Mouse (Mus musculus): Measurements from ENCODE around the gene Fnip2. TPM values are rescaled to one million over a fixed set of nuclear protein-coding genes. Genes with fewer than 3 reads are reported as not detected.

The Fnip2 gene
- polyA plus RNA-seq, 1 experiment = 35.5 TPM

DNA sequence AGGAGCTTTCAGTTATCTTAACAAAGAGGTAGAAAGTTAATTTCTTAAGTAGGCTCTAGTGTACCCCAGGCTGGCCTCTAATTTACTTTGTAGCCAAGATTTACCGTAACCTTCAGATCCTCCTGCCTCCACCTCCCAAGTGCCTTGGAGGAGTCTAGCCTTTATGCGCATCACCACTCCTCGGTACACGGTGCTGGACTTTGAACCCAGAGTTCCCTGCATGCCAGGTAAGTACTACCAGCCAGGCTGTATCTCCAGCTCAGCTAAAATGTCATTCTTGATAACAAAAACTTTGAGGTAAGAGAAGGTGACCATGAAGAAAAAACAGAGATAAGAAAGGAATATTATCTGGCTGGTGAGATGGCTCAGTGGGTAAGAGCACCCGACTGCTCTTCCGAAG lies 7.0 kb downstream of the Fnip2 start:
- no peak overlapping the region for H3K9ac ChIP-seq (ENCODE audit: low read depth, poor library complexity, severe bottlenecking)
- no peak for TF ChIP-seq POLR2A (IDR thresholded peaks at IDR 0.05; ENCODE audit: insufficient read depth, low read length)
- H3K36me3 ChIP-seq (ENCODE audit: control insufficient read depth, insufficient read depth, low read length, poor library complexity, severe bottlenecking) = no peaks in the 10 kb centered on the region
- H3K27ac ChIP-seq (ENCODE audit: insufficient read depth, low read length) = no peak overlapping the region
- H3K9me3 ChIP-seq (replicated peaks; ENCODE audit: control insufficient read depth, insufficient read depth, low read length, poor library complexity, severe bottlenecking) = no peaks in the 10 kb centered on the region
- H3K4me3 ChIP-seq (ENCODE audit: low read depth, low read length) = no peak overlapping the region
- H3K4me1 ChIP-seq (ENCODE audit: control insufficient read depth, insufficient read depth, low read length) = no peaks in the 10 kb centered on the region
- no peaks in the 10 kb centered on the region for H3K27me3 ChIP-seq (ENCODE audit: control insufficient read depth, insufficient read depth, low read length, poor library complexity, severe bottlenecking)

- TF ChIP-seq POLR2A (IDR thresholded peaks at IDR 0.05; ENCODE audit: insufficient read depth, low read length) (no peak), CTCF (IDR thresholded peaks at IDR 0.05; ENCODE audit: low read depth, low read length) (no peak), EP300 (IDR thresholded peaks at IDR 0.05; ENCODE audit: insufficient read depth, low read depth, low read length) (no peak)
- Histone ChIP-seq H3K4me3 (ENCODE audit: low read depth, low read length) (no peak overlapping the region), H3K9ac (ENCODE audit: low read depth, poor library complexity, severe bottlenecking) (no peak overlapping the region), H3K36me3 (ENCODE audit: control insufficient read depth, insufficient read depth, low read length, poor library complexity, severe bottlenecking) (no peaks in the 10 kb centered on the region), H3K4me1 (ENCODE audit: control insufficient read depth, insufficient read depth, low read length) (no peaks in the 10 kb centered on the region), H3K9me3 (replicated peaks; ENCODE audit: control insufficient read depth, insufficient read depth, low read length, poor library complexity, severe bottlenecking) (no peaks in the 10 kb centered on the region), H3K27me3 (ENCODE audit: control insufficient read depth, insufficient read depth, low read length, poor library complexity, severe bottlenecking) (no peaks in the 10 kb centered on the region), H3K27ac (ENCODE audit: insufficient read depth, low read length) (no peak overlapping the region)
Measured at GRCm38 (mm10) chr3:79559773-79560045, 7.9 kb downstream of the Fnip2 start.

- Histone ChIP-seq H3K36me3 (ENCODE audit: control insufficient read depth, insufficient read depth, low read length, poor library complexity, severe bottlenecking) (no peaks in the 10 kb centered on the region), H3K4me1 (ENCODE audit: control insufficient read depth, insufficient read depth, low read length) (no peaks in the 10 kb centered on the region), H3K9ac (ENCODE audit: low read depth, poor library complexity, severe bottlenecking) (no peak overlapping the region), H3K4me3 (ENCODE audit: low read depth, low read length) (no peak overlapping the region), H3K9me3 (replicated peaks; ENCODE audit: control insufficient read depth, insufficient read depth, low read length, poor library complexity, severe bottlenecking) (no peaks in the 10 kb centered on the region), H3K27ac (ENCODE audit: insufficient read depth, low read length) (no peak overlapping the region), H3K27me3 (ENCODE audit: control insufficient read depth, insufficient read depth, low read length, poor library complexity, severe bottlenecking) (no peaks in the 10 kb centered on the region)
- TF ChIP-seq CTCF (IDR thresholded peaks at IDR 0.05; ENCODE audit: low read depth, low read length) (no peak), POLR2A (IDR thresholded peaks at IDR 0.05; ENCODE audit: insufficient read depth, low read length) (no peak), EP300 (IDR thresholded peaks at IDR 0.05; ENCODE audit: insufficient read depth, low read depth, low read length) (no peak)
Measured at GRCm38 (mm10) chr3:79559021-79559772, 8.4 kb downstream of the Fnip2 start.

DNA sequence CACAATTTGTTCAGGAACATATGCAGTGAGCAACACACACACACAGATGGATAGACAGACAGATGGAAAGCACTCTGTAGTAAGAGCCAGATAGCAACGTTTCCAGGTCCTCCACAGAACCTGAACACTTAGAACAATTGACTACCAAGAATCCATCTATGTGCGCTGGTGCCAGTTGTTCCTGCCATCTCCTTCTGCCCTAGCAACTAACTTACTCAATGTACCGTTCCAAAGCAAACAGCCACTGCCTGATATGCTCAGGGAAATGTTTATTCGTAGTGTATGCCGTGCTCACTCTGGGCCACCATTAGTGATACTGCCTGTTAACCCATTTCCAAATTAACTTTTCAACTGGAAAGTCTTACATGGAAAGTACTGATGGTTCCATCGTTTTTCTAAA lies 12.5 kb downstream of the Fnip2 start:
- TF ChIP-seq CTCF (IDR thresholded peaks at IDR 0.05; ENCODE audit: low read depth, low read length) = no peak
- TF ChIP-seq EP300 (IDR thresholded peaks at IDR 0.05; ENCODE audit: insufficient read depth, low read depth, low read length) = no peak
- no peak overlapping the region for H3K27ac ChIP-seq (ENCODE audit: insufficient read depth, low read length)
- no peak overlapping the region for H3K9ac ChIP-seq (ENCODE audit: low read depth, poor library complexity, severe bottlenecking)
- H3K4me1 ChIP-seq (ENCODE audit: control insufficient read depth, insufficient read depth, low read length) = no peaks in the 10 kb centered on the region
- no peaks in the 10 kb centered on the region for H3K36me3 ChIP-seq (ENCODE audit: control insufficient read depth, insufficient read depth, low read length, poor library complexity, severe bottlenecking)
- no peaks in the 10 kb centered on the region for H3K27me3 ChIP-seq (ENCODE audit: control insufficient read depth, insufficient read depth, low read length, poor library complexity, severe bottlenecking)
- no peaks in the 10 kb centered on the region for H3K9me3 ChIP-seq (replicated peaks; ENCODE audit: control insufficient read depth, insufficient read depth, low read length, poor library complexity, severe bottlenecking)
- no peak overlapping the region for H3K4me3 ChIP-seq (ENCODE audit: low read depth, low read length)

- no peak overlapping the region for H3K9ac ChIP-seq (ENCODE audit: low read depth, poor library complexity, severe bottlenecking)
- no peak overlapping the region for H3K27ac ChIP-seq (ENCODE audit: insufficient read depth, low read length)
- H3K4me3 ChIP-seq (ENCODE audit: low read depth, low read length) = no peak overlapping the region
- no peaks in the 10 kb centered on the region for H3K27me3 ChIP-seq (ENCODE audit: control insufficient read depth, insufficient read depth, low read length, poor library complexity, severe bottlenecking)
- H3K36me3 ChIP-seq (ENCODE audit: control insufficient read depth, insufficient read depth, low read length, poor library complexity, severe bottlenecking) = no peaks in the 10 kb centered on the region
- no peaks in the 10 kb centered on the region for H3K4me1 ChIP-seq (ENCODE audit: control insufficient read depth, insufficient read depth, low read length)
- H3K9me3 ChIP-seq (replicated peaks; ENCODE audit: control insufficient read depth, insufficient read depth, low read length, poor library complexity, severe bottlenecking) = no peaks in the 10 kb centered on the region
- no peak for TF ChIP-seq EP300 (IDR thresholded peaks at IDR 0.05; ENCODE audit: insufficient read depth, low read depth, low read length)
- TF ChIP-seq POLR2A (IDR thresholded peaks at IDR 0.05; ENCODE audit: insufficient read depth, low read length) = no peak
- no peak for TF ChIP-seq CTCF (IDR thresholded peaks at IDR 0.05; ENCODE audit: low read depth, low read length)
Measured at GRCm38 (mm10) chr3:79553779-79554178, 13.8 kb downstream of the Fnip2 start.

DNA sequence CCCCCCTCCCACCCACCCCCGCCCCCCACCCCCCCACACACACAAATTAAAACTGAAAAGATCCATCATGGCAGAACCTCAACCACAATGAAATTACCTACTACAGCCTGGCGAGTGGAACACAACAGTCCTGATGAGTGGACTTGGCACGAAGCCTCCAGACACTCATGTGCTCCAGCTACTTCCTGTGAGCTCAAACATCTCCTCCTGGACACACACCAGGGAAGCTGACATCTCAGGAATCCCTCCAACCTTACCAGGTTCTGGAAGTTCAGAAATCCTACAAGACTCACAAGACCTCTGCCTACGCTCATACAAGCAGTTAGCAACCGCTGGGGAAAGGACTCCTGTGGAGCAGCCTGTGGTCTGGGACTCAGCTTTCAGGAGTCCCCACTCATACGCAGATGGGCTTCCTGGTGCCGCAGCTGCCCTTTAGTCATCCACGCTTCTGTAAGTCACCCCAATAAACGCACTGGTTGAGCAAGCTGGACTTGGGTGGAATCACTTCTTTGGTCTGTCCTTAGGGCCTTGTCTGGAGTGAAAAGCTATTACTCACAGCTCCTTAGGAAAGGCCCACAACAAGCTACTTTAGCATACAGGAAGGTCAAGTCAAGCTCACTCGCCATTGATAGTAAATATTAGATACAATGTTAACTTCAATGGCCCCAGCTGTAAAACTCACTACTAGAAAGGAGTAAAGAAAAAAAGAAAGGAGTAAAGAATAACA lies 15.6 kb downstream of the Fnip2 start:
- H3K36me3 ChIP-seq (ENCODE audit: control insufficient read depth, insufficient read depth, low read length, poor library complexity, severe bottlenecking) = no peaks in the 10 kb centered on the region
- H3K27ac ChIP-seq (ENCODE audit: insufficient read depth, low read length) = no peak overlapping the region
- H3K9me3 ChIP-seq (replicated peaks; ENCODE audit: control insufficient read depth, insufficient read depth, low read length, poor library complexity, severe bottlenecking) = no peaks in the 10 kb centered on the region
- H3K4me1 ChIP-seq (ENCODE audit: control insufficient read depth, insufficient read depth, low read length) = no peaks in the 10 kb centered on the region
- H3K27me3 ChIP-seq (ENCODE audit: control insufficient read depth, insufficient read depth, low read length, poor library complexity, severe bottlenecking) = no peaks in the 10 kb centered on the region
- no peak overlapping the region for H3K4me3 ChIP-seq (ENCODE audit: low read depth, low read length)
- H3K9ac ChIP-seq (ENCODE audit: low read depth, poor library complexity, severe bottlenecking) = no peak overlapping the region
- no peak for TF ChIP-seq CTCF (IDR thresholded peaks at IDR 0.05; ENCODE audit: low read depth, low read length)
- no peak for TF ChIP-seq POLR2A (IDR thresholded peaks at IDR 0.05; ENCODE audit: insufficient read depth, low read length)
- TF ChIP-seq EP300 (IDR thresholded peaks at IDR 0.05; ENCODE audit: insufficient read depth, low read depth, low read length) = no peak
